Mouse (Mus musculus): ENCODE measurements around the gene Atrn. TPM values are rescaled to one million over a fixed set of nuclear protein-coding genes. Genes with fewer than 3 reads are reported as not detected.

The Atrn gene
- total and polyA plus RNA-seq, 3 experiments: 4.0 to 5.8 (median 4.5) TPM

GRCm38 (mm10) chr2:130917686-130918085 is 11.4 kb downstream of the Atrn start:
- dilution Hi-C loops (cut with MboI; ENCODE audit: extremely low pct_ligation_motif_present, extremely low pct_unique_long_range_greater_than_20kb, low sequenced_read_pairs): no loop called here
- in situ Hi-C loops (cut with MboI; ENCODE audit: low pct_ligation_motif_present, low pct_unique_long_range_greater_than_20kb, low sequenced_read_pairs): no loop called here
- DNase-seq (ENCODE audit: extremely low read depth): no peak
- no peak for TF ChIP-seq JUN (IDR thresholded peaks at IDR 0.05; ENCODE audit: insufficient read depth, low read depth, low read length)
- TF ChIP-seq EP300 (IDR thresholded peaks at IDR 0.05; ENCODE audit: low read length): no peak
- no peak for TF ChIP-seq MEF2A (IDR thresholded peaks at IDR 0.05; ENCODE audit: borderline replicate concordance, low read depth, low read length)
- TF ChIP-seq UBTF (IDR thresholded peaks at IDR 0.05; ENCODE audit: low read depth, low read length): no peak
- TF ChIP-seq NELFE (IDR thresholded peaks at IDR 0.05; ENCODE audit: low read depth, low read length): no peak
- no peak for TF ChIP-seq RCOR1 (conservative IDR thresholded peaks at IDR 0.05; ENCODE audit: low read depth, low read length)
- TF ChIP-seq HCFC1 (IDR thresholded peaks at IDR 0.05; ENCODE audit: low read depth, low read length): no peak
- TF ChIP-seq SIN3A (IDR thresholded peaks at IDR 0.05; ENCODE audit: low read length): no peak
- no peak for TF ChIP-seq ZKSCAN1 (IDR thresholded peaks at IDR 0.05; ENCODE audit: borderline replicate concordance, low read depth, low read length)
- no peak for TF ChIP-seq POLR2A (IDR thresholded peaks at IDR 0.05; ENCODE audit: low read depth, low read length)
- no peak for TF ChIP-seq RAD21 (IDR thresholded peaks at IDR 0.05; ENCODE audit: low read depth, low read length)
- TF ChIP-seq TCF12 (IDR thresholded peaks at IDR 0.05; ENCODE audit: low read depth, low read length): no peak
- Histone ChIP-seq H3K9ac (ENCODE audit: insufficient read depth, low read depth) (no peak overlapping the region), H3K27me3 (replicated peaks) (no peaks in the 10 kb centered on the region), H3K36me3 (replicated peaks in 1 of 2; ENCODE audit: control insufficient read depth in 1 of 2, insufficient read depth in 1 of 2, low read length in 1 of 2) (peaks cover 0 to 2% of the 10 kb centered on the region in 2 experiments), H3K4me3 (replicated peaks in 1 of 3; ENCODE audit: low read depth in 2 of 3, low read length in 2 of 3, poor library complexity in 1 of 3) (no peak overlapping the region), H3K79me2 (replicated peaks; ENCODE audit: control insufficient read depth, extremely low read depth, insufficient read depth, poor library complexity, severe bottlenecking) (no peaks in the 10 kb centered on the region), H3K4me2 (ENCODE audit: insufficient read depth, low read depth, poor library complexity, severe bottlenecking) (no peak overlapping the region), H3K9me3 (replicated peaks; ENCODE audit: low read length) (no peaks in the 10 kb centered on the region), H3K27ac (ENCODE audit: insufficient read depth, low read depth) (no peak overlapping the region), H3K4me1 (ENCODE audit: control insufficient read depth in 1 of 2, insufficient read depth in 2 of 2) (no peaks in the 10 kb centered on the region)

DNA sequence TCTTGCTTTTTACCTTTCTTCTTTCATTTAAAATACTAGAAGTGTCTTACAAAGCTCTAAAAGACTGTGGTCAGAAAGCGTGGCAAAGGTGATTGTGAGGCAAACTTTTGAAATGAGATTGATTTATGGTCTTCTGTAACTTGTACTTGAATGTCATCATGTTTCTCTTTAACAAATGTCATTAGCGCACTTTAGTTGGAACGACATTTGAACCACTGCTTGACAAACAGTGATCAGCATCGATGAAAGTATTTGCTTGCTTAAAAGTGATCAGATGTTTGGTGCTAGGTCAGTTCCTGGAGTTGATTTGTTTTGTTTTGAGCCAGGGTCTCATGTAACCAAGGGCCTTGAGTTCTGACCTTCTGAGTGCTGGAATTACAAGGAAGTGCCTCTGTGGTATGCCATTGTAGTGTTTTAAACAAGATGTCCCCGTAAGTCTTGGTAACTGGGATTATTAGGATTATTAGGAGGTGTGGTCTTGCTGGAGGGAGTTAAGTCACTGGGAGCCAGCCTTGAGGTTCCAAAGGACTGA is 12.8 kb downstream of the Atrn start:
- Histone ChIP-seq H3K79me2 (replicated peaks; ENCODE audit: control insufficient read depth, extremely low read depth, insufficient read depth, poor library complexity, severe bottlenecking) (no peaks in the 10 kb centered on the region), H3K4me1 (ENCODE audit: control insufficient read depth in 1 of 2, insufficient read depth in 2 of 2) (no peaks in the 10 kb centered on the region), H3K27me3 (replicated peaks) (no peaks in the 10 kb centered on the region), H3K4me2 (ENCODE audit: insufficient read depth, low read depth, poor library complexity, severe bottlenecking) (no peak overlapping the region), H3K27ac (ENCODE audit: insufficient read depth, low read depth) (no peak overlapping the region), H3K4me3 (replicated peaks in 1 of 3; ENCODE audit: low read depth in 2 of 3, low read length in 2 of 3, poor library complexity in 1 of 3) (no peak overlapping the region), H3K9ac (ENCODE audit: insufficient read depth, low read depth) (no peak overlapping the region), H3K9me3 (replicated peaks; ENCODE audit: low read length) (no peaks in the 10 kb centered on the region), H3K36me3 (replicated peaks in 1 of 2; ENCODE audit: control insufficient read depth in 1 of 2, insufficient read depth in 1 of 2, low read length in 1 of 2) (peaks cover 0 to 4% of the 10 kb centered on the region in 2 experiments)
- no peak for TF ChIP-seq ZMIZ1 (IDR thresholded peaks at IDR 0.05; ENCODE audit: low read depth, low read length)
- no peak for TF ChIP-seq ETS1 (conservative IDR thresholded peaks at IDR 0.05; ENCODE audit: low read depth, low read length)
- no peak for TF ChIP-seq CTCF (conservative IDR thresholded peaks at IDR 0.05 in 1 of 2, IDR thresholded peaks at IDR 0.05 in 1 of 2; ENCODE audit: low read depth in 2 of 2, low read length in 2 of 2)
- no peak for TF ChIP-seq E2F4 (IDR thresholded peaks at IDR 0.05; ENCODE audit: insufficient replicate concordance, low read depth, low read length)
- no peak for TF ChIP-seq HCFC1 (IDR thresholded peaks at IDR 0.05; ENCODE audit: low read depth, low read length)
- TF ChIP-seq USF2 (conservative IDR thresholded peaks at IDR 0.05; ENCODE audit: low read depth, low read length): no peak
- TF ChIP-seq PAX5 (IDR thresholded peaks at IDR 0.05; ENCODE audit: low read length): no peak
- in situ Hi-C loops (cut with MboI; ENCODE audit: low pct_ligation_motif_present, low pct_unique_long_range_greater_than_20kb, low sequenced_read_pairs): no loop called here
- DNase-seq (ENCODE audit: extremely low read depth): no peak
- dilution Hi-C loops (cut with MboI; ENCODE audit: extremely low pct_ligation_motif_present, extremely low pct_unique_long_range_greater_than_20kb, low sequenced_read_pairs): no loop called here

All from CH12.LX (cell line).